Mouse (Mus musculus) gastrocnemius, adult 18-20 months (tissue): Measurements from ENCODE around the gene Serp1. TPM values are rescaled to one million over a fixed set of nuclear protein-coding genes. Genes with fewer than 3 reads are reported as not detected.

Experiments used
- DNase-seq: peaks from one replicate; pipeline ENCODE4 v3.0.0; 2021; ENCODE audit warnings: low spot score
- long read RNA-seq, 2 experiments: library from polyadenylated mRNA; stranded (forward); transcript quantifications; one replicate each; pipeline ENCODE4 v2.0.0; 2021
- total RNA-seq, 2 experiments: library from RNA; stranded (reverse); gene quantifications; 2 replicates each; pipeline ENCODE4 v1.2.3; 2021

Gene Serp1
- 1 to 10 TPM; 5.5 to 7.5 TPM for total RNA-seq
- long read RNA-seq, experiment 1, full-length matches to known transcripts = 33 of 35 reads
- long read RNA-seq, experiment 1, partial matches to known transcripts = 0 of 35 reads
- long read RNA-seq, experiment 1, other reads (novel, unspliced or antisense) = 2 of 35 reads
- long read RNA-seq, experiment 2, full-length matches to known transcripts = 29 of 30 reads
- long read RNA-seq, experiment 2, partial matches to known transcripts = 0 of 30 reads
- long read RNA-seq, experiment 2, other reads (novel, unspliced or antisense) = 1 of 30 reads

- peak; percentile 98 for DNase-seq
Measured at GRCm38 (mm10) chr3:58525652-58526407, at the start of gene Serp1, which contains the start of gene Eif2a. TSS of gene Serp1 (minus strand) at chr3:58525892. TSS of gene Eif2a (plus strand) at chr3:58525821.

- no peak for DNase-seq
Measured at GRCm38 (mm10) chr3:58570821-58571220, 45.1 kb upstream of the Serp1 start.

DNA sequence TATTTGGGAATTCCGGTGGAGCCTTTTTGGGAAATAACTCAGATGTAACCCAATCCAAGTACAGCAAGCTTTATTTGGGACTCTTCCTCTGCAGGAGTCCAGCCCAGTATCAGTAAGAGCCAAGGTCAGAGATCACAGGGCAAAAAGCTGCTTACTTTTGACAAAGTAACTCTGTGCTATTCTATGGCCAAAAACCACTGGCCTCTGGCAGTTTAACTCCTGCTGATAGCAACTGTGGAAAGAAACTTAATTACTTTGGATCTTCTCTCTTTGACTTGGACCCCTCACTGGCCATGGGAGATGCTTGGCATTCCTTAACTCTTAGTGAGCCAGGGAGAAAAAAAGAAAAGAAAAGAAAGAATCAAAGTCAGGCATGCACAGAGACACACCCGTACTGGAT lies 35.7 kb upstream of the Serp1 start:
- no peak for DNase-seq

- DNase-seq = no peak
Measured at GRCm38 (mm10) chr3:58559887-58560286, 34.2 kb upstream of the Serp1 start.

- DNase-seq = no peak
Measured at GRCm38 (mm10) chr3:58556649-58557048, 31.0 kb upstream of the Serp1 start.

DNA sequence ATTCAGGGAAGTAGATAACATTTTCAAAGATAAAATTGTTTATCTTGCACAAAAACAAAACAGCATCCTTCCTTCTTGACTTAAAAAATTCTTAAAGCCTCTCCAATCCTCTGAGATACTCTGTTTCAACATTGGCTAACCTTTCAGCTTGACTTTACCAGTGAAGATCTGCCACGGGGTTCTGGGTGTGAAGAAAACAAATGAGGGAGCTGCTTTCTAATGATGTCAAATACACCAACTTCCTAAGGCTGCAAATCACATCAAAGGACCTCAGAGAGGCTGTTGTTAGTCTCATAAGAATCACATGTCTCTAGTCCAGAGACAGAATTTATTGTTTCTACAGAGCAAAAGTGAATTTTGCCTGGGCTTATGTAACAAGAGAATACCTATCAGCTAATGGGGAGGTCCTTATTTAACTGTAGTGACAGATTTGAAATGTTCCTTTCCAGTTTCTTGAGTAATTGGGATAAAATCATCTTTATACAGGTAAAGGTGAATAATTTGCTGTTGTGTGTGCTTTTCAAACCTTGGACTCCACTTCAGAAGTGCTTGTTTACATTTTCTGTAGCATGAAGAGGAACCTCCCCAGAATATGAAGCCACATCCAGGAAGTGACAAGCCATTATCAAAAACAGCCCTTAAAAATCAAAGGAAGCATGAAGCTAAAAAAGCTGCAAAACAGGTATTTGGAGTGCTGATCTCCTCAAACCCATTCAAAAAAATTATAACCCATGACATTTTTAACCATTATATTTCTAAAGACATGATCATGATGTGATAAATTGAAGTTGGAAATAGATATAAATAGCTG lies 26.5 kb upstream of the Serp1 start:
- no peak for DNase-seq

- no peak for DNase-seq
Measured at GRCm38 (mm10) chr3:58536573-58536972, 10.9 kb upstream of the Serp1 start.

DNA sequence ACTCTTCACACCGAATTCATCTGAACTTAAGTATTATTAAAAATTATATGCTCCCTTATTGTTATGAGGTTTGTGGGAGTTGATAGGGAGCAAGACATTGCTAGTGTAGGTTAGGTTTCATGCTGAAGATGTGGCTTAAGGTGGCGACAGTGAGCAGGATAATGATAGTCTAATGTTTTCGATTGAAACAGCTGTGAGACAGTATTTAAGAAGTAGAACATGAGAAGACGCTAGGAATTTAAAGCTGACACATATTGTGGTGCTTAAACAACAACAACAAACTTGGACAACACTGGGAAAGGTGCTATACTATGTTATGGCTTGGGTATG lies 681 bp upstream of the Serp1 start:
- no peak for DNase-seq

GRCm38 (mm10) chr3:58525166-58525565 lies 526 bp downstream of the Serp1 start:
- DNase-seq = no peak

- DNase-seq = no peak
Measured at GRCm38 (mm10) chr3:58524246-58524645, 1.4 kb downstream of the Serp1 start.

DNA sequence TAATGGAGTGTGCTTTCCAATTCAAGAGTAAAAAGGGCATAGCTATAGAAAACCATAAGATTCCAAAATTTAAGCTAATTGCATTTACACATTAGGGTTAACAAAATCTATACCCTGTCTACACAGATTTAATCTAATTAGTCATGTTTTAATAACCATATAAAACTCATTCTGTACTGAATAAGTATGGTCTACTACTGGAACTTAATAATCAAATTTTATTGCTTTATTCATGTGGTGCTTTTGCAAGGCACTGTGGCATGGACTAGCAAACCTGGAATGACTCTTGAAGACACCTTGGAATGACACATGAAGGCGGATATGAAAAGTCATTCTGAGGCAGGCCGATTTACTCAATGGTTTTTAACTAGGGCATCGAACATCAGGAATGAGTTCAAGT lies 2.3 kb downstream of the Serp1 start:
- no peak for DNase-seq

DNA sequence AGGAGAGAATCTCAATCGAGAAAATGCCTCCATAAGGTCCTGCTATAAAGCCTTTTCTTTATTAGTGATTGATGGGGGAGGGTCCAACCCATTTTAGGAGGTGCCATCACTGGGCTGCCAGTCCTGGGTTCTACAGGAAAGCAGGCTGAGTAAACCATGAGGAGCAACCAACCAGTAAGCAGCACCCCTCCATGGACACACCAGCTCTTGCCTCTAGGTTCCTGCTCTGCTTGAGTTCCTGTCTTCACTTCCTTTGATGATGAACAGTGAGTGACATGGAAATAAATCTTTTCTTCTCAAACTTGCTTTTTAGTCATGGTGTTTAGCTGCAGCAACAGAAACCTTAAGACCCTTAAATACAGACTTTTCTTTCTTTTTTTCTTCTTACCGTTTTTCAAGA lies 4.3 kb downstream of the Serp1 start:
- no peak for DNase-seq

DNA sequence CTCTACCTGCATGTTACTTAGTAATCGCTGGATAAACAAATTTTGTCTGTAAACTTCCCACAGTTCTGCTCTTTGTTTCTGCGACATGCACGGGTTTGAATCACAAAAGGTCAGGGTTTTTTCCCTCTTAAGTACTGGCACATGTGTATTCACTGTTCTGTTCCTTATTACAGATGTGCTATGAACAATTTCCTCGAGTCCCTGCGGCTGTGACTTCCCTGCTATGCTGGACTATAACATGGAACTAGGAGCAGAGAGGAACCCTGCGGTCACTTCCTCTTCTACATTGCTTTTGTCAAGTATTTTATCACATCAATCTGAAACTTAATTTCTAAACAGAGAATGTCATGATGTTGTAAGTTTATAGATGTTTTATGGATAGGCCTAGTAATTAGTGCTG lies 5.4 kb downstream of the Serp1 start:
- DNase-seq = no peak

GRCm38 (mm10) chr3:58519536-58519935 lies 6.2 kb downstream of the Serp1 start:
- no peak for DNase-seq

- no peak for DNase-seq
Measured at GRCm38 (mm10) chr3:58518962-58519361, 6.7 kb downstream of the Serp1 start.

GRCm38 (mm10) chr3:58517800-58518199 lies 7.9 kb downstream of the Serp1 start:
- no peak for DNase-seq

DNA sequence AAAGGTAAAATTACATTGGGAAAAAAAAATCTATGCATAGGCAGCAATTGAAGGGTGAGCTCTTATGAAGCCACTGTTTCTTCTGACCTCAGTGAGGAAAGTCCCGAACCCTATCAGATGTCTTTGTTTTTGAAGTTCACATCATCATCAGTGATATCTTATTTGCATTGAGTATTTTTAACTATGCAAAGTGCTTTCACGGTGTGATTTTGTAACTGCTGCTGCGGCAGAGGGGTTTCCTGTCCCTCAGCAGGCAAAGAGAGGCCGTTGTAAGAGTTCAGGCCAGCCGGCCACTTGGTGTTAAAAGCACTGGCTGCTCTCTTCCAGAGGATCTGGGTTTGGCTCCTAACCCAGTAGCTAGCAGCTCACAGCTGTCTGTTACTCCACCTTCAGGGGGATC lies 8.4 kb downstream of the Serp1 start:
- DNase-seq = no peak

- DNase-seq = no peak
Measured at GRCm38 (mm10) chr3:58516602-58516976, 9.1 kb downstream of the Serp1 start.

GRCm38 (mm10) chr3:58515947-58516601 lies 9.6 kb downstream of the Serp1 start:
- DNase-seq = no peak

GRCm38 (mm10) chr3:58513483-58513882 lies 12.2 kb downstream of the Serp1 start:
- no peak for DNase-seq

GRCm38 (mm10) chr3:58512740-58513139 lies 13.0 kb downstream of the Serp1 start:
- DNase-seq = no peak

DNA sequence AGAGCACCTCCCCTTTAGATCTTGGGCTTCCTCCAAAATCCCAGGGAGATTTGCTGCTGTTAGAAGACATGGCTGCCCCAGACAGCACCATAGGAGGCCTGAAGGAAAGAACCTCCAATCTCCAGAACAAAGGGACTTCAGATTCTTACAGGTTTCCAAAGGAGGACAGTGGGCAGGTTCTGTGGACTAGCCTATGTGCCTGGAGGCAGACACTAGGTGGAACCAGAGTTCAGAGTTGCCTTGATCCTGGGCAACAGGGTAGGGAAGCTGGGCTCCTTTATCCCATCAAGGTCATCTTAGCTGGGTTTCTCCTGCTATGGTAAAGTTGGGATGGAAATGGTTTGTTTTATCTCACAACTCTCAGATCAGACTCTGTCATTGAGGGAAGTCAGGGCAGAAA lies 14.1 kb downstream of the Serp1 start:
- no peak for DNase-seq
